Mouse (Mus musculus): ENCODE measurements around the gene Armc5. TPM values are rescaled to one million over a fixed set of nuclear protein-coding genes. Genes with fewer than 3 reads are reported as not detected.

Gene Armc5
- total RNA-seq (2022) = 10 to 100 TPM in 1 of 4 experiments, 1 to 10 TPM in 3; 7.3 to 11.0 (median 8.7) TPM

DNA sequence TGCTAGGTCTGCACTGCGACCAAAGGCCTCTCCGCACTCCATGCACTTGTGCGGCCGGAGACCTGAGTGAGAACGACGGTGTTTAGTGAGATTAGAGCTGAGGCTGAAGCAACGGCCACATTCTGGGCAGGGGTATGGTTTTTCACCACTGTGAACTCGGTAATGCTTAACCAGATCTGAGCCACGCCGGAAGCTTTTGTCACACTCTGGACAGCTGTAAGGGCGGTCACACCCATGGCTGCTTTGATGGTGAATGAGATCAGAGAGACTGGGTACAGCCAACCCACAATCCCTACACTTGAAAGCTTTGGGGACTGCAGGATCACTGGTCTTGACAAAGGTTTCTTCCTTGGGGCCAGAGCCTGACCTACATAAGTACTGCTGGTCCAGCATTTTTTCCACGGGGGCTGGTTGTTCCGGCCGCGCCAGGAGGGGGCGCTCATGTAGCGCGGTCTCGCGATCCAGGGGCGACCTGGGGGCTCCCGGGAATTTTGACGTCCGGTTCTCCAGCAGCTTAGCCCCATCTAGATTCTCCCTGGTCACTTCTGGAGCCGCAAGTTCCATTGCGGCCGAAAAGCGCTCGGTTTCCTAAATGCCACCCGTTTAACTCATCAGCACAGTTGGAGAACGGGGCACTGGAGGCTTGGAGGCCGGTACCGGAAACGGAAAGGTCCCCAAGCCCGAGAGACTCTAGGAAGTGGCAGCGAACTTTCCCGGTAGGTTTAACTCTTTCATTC, at the start of gene Armc5:
TSS of gene Armc5 (plus strand) at position 487 of the 737 bp plus-strand sequence.
- peak; percentile 86 to 87 for DNase-seq (ENCODE audit: low spot score in 2 of 2)

DNA sequence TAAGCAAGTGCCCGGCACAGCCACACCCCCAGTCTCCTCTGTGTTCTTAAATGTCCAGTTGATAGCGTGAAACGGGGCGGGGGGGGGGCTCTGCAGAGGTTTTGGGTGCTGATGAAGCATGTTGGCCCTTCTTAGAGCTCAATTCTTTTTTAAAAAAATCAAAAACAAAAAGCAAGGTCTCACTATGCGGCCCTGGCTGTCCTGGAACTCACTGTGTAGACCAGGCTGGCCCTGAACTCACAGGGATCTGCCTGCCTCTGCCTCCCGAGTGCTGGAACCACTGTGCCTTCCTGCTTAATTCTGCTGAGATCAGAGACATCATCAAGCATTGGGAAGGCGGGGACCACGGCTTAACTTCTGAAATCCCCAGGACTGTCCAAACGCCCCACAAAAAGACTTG, 35.5 kb upstream of the Armc5 start:
- no peak for DNase-seq (ENCODE audit: low spot score in 2 of 2)

DNA sequence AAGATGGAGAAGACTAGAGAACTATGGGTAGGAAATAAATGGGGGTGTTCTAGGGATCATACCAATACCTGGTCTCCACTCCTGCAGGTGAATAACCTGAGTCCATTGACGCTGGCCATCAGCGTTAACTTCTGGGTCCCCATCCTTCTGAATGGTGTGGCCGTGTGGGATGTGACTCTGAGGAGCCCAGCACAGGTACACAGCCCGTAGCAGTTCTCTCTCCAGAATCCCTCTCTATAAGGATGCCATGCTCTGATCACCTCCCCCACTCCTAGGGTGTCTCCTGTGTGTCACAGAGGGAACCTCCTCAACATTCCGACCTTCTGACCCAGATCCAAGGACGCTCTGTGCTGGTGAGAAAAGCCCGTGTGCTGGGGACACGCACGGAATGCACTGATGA, 34.1 kb upstream of the Armc5 start:
- no peak for DNase-seq (ENCODE audit: low spot score in 2 of 2)

DNA sequence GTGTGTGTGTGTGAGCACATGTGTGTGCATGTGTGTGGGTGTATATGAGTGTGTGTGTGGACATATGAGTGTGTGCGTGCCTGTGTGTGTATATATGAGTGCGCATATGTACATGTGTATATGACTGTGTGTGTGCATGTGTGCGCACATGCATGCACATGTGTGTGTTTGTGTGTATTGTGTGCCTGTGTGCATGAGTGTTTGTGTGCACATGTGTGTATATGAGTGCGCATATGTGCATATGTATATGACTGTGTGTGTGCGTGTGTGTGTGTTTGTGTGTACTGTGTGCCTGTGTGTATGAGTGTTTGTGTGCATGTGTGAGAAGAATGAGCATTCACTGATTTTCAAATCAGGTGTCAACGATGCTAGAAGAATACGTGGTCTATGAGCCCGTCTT, 33.0 kb upstream of the Armc5 start:
- DNase-seq (ENCODE audit: low spot score in 2 of 2) = no peak

DNA sequence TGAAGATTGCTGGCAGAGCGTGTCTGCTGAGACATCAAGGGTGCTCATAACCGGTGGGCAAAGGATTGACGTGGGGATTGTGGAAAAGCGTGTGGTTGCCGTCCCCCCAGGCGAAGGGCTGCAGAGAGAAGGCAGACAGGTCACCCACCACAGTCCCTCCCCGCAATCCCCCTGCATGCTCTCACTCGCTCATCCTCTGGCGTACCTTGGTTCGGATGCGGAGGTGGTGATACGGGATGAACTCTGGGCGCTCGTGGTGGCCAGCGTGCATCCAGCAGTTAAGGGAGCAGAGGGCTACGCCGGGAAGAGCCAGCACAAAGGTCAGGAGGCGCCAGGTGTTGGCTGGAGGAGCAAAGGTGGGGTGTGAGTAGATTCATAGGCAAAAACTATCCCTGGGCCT, 31.4 kb upstream of the Armc5 start:
- peak; percentile 12 to 24 for DNase-seq (ENCODE audit: low spot score in 2 of 2)

DNA sequence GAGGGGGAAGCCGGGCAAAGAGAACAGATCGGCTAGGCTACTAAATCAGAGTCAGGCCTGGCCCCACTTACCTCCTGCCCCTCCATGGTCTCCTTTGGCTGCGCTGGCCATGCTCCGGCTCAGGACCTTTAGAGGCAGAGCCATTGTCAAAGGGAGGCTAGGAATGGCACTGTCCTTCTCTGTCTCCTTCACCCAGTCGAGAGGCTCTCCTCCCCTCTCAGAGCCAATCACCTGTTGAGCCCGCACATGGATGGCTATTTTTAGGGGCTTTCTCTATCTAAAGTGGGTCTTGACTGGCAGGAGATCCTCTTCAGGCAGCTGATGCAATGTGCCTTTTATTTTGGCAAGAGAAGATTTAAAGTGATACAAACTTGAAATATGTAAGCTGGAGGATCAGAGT, 31.0 kb upstream of the Armc5 start, which contains the start of gene Cox6a2:
TSS of gene Cox6a2 (minus strand) at position 236 of the 400 bp plus-strand sequence.
- peak; percentile 41 to 61 for DNase-seq (ENCODE audit: low spot score in 2 of 2)

DNA sequence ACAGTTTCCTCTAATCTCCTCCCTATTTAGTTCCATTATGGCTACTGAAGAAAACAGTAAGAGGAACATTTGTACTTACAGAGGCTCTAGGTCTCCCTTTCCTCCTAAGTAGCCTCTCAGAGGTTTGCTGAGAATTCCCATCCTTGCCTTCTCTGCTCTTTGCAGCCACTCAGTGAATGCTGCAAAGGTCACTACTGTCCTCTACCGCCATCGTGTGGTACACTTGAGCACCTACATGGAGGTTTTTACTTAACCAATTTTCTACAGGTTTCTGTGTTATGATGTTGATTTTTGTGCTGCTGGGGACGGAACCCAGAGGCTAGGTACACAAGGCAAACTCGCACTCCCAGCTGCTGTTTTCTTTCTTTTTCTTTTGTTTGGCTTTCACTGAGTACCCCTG, 29.0 kb upstream of the Armc5 start:
- DNase-seq (ENCODE audit: low spot score in 2 of 2) = no peak

DNA sequence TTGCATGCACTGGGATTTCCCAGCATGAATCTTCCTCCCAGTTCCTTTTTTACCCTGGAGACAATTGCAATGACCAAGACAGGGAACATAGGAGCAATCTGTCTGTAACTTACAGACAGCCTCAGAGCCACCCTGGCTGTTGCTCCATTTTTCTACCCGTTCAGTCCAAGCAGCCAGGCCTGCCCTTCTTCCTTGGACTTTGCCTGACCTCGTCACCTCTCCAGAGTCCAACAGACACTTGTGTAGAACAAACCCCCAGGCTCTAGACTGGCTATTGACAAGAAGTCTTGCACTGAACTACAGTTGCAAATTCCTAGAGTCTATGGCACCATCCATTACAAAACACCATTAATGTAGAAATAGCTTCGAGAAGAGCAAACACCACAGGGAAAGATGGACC, 27.3 kb upstream of the Armc5 start:
- no peak for DNase-seq (ENCODE audit: low spot score in 2 of 2)

DNA sequence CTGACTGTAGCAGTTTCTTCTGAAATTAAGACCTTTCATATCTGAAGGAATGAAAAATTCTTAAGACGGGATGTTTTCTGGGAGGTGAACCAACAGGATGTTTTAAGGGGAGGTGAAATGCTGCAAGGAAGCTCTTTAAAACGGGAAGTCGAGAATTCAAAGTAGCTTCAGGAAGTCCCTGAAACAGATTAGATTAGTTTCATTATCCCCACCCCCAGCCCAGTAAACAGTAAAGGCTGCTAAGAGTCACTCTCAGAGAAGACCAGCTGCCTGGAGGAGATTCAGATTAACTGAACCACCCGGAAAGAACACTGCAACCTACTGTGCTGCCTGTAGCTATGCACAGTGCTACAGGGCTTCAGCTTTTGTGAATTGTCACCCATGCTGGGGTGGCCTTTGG, 17.2 kb upstream of the Armc5 start:
- no peak for DNase-seq (ENCODE audit: low spot score in 2 of 2)

DNA sequence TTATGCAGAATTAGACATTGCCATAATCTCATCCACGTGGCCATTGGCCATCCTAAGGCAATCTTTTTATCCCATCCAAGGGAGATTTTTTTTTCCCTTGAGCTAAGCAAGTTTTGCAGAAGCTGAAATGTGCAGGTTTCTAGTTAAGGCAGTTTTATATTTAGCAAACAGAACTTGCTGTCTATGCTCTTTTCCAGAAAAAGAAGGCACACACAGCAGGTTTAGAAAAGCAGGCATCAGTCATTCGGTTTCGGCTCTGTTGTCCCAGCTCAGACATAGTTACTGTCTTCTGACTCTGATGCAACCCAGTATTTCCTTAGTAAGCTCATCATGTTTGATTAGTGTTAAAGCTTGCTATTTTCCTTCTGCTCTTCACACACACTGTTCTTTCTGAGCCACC, 16.2 kb upstream of the Armc5 start:
- DNase-seq (ENCODE audit: low spot score in 2 of 2) = no peak

DNA sequence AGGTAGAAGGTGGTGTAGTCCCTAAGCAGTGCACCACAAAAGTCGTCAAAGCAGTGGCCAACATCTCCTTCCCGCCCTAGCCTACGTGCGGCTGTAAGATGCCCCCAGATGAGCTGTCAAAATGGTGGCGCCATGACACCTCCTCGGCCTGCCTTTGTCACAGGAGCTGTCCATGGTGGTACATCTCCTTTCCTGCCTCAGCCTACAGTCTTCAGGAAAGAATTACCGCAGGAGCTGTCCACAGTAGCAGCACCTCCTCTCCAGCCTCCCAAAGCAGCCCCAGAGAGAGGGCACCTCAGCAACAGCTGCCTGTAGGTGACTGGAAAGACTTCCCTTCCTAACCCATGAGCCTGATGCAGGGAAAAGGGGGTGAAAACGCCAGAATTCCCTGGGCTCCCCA, 5.4 kb upstream of the Armc5 start:
- no peak for DNase-seq (ENCODE audit: low spot score in 2 of 2)

DNA sequence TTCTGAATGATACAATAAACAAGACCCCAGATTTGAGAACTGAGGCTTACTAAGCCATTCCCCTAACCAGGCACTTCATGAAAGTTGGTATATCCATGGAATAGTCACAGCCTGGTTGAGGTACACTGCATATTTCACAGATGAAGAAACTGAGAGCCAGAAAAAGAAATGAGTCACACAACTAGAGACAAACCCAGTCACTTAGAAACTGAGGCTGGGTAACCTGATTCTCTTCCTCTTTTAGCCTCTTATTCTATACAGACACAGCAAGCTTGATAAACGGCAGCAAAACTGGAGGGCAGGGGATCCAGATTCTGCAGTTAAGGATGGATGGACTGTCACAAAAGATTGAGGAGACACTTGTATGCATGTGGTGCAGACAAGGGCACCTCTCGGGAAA, 2.3 kb upstream of the Armc5 start:
- no peak for DNase-seq (ENCODE audit: low spot score in 2 of 2)

DNA sequence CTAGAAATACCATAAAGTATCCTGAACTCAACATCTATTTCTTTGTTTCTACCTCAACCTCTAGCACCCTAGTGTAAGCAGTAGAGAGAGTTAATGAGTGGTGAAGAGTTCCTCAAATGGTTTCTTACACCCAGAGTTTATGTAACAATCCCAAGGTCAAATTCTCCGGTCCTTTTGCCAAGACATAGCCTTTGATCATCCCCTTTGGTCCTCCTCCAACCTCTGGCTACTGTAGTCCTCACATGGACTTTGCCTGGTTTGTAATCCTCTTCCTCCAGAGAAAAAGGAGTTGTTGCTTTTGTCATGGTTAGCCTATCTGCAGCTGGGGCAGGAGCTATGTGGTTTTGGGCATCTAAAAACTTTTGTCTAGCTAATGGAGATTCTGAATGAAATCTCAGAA, 1.7 kb upstream of the Armc5 start:
- DNase-seq (ENCODE audit: low spot score in 2 of 2) = no peak

DNA sequence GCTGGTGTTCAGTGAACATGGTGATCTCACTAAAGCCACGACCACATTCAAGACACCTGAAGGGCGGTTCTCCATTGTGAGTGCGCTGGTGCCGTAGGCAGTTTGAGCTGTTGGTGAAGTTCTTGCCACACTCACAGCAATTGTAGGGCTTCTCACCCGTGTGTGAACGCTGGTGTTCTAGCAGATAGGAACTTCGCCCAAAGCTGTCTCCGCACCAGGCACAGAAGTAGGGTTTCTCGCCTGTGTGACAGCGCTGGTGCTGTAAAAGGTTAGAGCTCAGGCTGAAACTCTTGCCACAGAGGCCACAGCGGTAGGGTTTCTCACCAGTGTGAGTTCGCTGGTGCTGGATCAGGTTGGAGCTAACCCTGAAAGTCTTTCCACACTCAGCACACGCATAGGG, 716 bp upstream of the Armc5 start:
- no peak for DNase-seq (ENCODE audit: low spot score in 2 of 2)

DNA sequence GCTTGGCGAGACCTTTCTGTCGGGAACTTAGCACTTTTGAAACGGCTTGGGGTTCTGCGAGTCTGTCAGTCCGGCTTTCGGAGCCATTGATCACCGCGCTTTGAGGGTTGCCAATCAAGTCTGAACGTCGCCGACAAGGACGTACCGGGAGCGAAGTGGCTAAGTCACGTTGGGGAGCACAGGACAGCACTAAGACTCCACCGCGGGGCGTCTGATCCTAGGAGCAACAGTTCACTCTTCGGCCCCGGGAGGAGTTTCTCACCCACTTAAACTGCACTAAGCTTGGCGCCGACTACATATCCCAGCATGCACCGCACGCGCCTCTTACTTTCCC, 418 bp downstream of the Armc5 start:
- no peak for DNase-seq (ENCODE audit: low spot score in 2 of 2)

DNA sequence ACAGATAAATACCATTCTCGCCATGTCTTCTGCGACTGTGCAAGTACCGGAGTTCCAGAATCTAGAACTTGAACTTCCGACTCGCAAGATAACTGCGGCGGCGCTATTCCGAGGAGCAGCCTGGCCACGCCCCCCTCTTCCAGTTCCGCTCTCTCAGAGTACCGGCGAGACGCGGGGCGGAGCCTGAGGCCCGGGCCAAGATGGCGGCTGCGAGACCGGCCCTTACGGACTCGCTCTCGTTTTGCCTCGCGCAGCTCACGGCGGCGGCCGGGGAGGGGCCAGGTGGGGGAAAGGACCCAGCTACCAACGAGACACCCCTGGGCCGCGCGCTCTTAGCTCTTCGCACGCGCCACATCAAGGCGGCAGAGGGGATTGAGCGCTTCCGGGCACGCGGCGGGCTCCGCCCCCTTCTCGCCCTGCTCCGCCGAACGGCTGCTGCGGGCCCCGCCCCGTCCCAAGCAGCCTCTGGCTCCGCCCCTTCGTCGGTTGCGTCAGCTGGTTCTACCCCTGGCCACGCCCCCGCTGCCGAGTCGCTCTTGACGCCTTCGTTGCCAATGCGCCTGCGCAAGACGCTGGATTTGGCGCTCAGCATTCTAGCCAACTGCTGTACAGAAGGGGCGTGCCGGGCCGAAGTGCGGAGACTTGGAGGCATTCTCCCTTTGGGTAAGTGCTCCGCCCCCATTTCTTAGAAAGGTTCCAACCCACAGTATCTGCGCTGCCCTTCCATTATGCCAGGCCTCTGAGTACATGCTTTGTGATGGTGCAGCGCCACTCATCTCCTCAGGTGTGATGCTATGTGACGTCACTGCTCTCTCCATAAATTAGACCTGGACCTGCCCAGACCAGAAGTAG, 1.0 kb downstream of the Armc5 start, which contains the start of gene 9130023H24Rik:
TSS of gene 9130023H24Rik (minus strand) at position 105 of the 852 bp plus-strand sequence.
- peak; percentile 98 to 99 for DNase-seq (ENCODE audit: low spot score in 2 of 2)

DNA sequence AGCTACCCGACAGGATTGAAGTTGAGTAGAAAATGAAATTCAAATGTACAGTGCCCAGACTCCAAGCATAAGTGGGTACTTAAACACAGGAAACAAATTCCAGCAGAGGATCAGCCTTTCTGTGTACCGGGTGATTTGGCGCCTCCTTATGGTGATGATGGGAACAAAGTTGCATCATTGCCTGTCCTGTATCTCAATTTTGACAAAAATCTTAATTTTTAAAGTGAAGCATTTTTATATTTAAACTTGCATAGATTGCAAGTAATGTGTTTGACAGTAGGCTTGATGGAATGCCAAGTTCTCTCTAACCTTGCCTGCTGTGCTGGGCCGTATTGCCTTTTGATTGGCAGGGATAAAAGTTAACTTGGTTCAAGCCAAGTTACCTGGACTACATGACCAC, 1.8 kb downstream of the Armc5 start:
- no peak for DNase-seq (ENCODE audit: low spot score in 2 of 2)

DNA sequence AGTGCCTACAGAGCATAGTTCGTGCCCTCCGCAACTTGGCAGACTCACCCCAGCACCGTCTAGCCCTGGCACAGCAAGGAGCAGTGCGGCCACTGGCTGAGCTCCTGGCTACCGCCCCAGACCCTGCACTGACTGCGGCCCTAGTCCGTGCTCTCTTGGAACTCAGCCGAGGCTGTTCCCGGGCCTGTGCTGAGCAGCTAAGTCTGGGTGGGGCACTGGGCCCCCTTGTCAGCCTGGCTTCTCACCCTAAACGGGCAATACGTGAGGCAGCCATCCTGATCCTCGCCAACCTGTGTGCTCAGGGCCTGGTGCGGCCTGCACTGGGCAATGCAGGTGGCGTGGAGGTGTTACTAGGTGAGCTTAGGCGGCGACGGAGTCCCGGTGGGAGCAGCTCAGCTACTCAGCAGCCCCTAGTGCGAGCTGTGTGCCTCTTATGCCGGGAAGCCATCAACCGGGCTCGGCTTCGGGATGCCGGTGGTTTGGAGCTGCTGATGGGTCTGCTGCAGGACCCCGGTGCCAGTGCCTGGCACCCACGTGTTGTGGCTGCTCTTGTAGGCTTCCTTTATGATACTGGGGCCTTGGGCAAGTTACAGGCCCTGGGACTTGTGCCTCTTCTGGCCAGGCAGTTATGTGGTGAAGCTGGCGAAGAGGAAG, 3.1 kb downstream of the Armc5 start:
- no peak for DNase-seq (ENCODE audit: low spot score in 2 of 2)

DNA sequence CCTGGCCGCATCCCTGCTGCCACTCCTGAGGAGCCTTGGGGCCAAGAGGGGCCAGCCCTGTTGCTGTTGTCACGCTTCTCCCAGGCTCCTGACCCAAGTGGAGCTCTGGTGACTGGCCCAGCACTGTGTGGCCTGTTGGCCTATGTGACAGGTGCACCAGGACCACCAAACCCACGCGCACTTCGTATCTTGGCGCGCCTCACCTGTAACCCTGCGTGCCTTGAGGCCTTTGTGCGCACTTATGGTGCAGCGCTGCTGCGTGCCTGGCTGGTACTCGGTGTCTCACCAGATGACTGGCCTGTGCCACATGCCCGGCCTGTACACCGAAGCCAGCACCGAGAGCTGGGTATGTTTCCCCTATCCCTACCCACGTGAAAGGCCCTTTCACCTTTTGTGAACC, 5.2 kb downstream of the Armc5 start:
- DNase-seq (ENCODE audit: low spot score in 2 of 2) = no peak

DNA sequence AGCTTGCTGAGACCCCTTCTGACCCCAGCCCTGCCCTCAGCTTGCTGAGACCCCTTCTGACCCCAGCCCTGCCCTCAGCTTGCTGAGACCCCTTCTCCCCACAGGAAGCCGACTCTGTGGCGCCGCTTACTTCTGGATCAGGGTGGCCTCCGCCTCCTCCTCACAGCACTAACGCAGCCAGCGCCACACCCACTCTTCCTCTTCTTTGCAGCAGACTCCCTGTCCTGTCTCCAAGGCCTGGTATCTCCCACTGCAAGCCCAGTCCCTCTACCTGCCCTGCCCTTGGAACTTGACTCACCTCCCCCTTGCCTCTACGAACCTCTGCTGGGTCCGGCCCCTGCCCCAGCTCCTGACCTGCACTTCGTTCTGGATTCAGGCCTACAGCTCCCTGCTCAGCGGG, 6.8 kb downstream of the Armc5 start:
- DNase-seq (ENCODE audit: low spot score in 2 of 2) = no peak

DNA sequence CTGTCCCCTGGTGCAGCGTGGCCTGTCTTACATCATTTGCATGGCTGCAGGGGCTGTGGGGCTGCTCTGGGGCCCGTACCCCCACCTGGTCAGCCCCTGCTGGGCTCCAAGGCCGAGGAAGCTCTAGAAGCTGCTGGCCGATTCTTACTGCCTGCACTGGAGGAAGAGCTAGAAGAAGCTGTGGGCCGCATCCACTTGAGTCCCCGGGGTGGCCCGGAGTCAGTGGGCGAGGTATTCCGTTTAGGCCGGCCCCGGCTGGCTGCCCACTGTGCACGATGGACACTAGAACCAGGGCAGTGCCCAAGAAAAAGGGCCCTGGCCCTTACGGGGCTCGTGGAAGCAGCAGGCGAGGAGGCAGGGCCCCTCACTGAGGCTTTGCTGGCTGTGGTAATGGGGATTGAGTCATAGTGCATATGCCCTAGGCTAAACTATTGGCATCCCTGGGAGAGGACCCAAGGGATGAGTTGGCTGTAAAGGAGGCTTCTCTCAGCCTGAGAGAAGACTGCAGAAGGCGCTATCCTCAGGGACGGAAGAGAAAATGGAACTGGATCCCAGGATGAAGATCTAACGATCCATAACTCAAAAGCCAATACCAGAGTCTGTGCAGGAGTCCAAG, 7.4 kb downstream of the Armc5 start:
- no peak for DNase-seq (ENCODE audit: low spot score in 2 of 2)

DNA sequence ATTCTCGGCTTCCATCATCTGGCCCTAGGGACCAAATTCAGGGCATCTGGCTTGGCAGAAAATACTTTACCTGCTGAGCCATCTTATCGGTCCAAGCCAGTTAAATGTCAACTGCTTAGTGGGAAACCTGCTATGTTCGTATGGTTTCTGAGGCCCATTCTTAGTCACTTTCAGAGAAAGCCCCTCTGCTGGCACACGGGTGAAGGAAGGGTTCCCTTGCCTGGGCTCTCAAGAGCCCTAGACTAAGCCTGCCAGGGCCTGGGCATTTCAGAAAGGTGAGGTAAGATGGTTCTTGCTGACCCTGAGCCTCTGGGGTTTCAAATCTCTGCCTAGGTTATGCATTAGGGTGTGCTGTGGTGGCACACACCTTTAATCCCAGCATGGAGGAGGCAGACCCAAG, 8.4 kb downstream of the Armc5 start:
- DNase-seq (ENCODE audit: low spot score in 2 of 2) = no peak

Data from gastrocnemius, adult 8-10 months (tissue).